Mouse (Mus musculus) embryonic facial prominence, embryonic 10.5 days (tissue): Measurements from ENCODE around the gene Slc24a4. TPM values are rescaled to one million over a fixed set of nuclear protein-coding genes. Genes with fewer than 3 reads are reported as not detected.
A peak's percentile ranks its signal among the peaks of the same experiment; 100 is the strongest.

Experiments used
- DNase-seq: peaks from one replicate; pipeline ENCODE4 v3.0.0-alpha.2; 2017; ENCODE audit warnings: low spot score
- H3K27ac ChIP-seq: fragments of 300-500 bp; sonication (generic); replicated peaks from 2 replicates; pipeline ENCODE4 v1.5.1; 2016; ENCODE audit warnings: mild to moderate bottlenecking
- H3K27me3 ChIP-seq: fragments of 300-500 bp; sonication (generic); replicated peaks from 2 replicates; pipeline ENCODE4 v1.6.1; 2016; ENCODE audit warnings: low read depth, mild to moderate bottlenecking; ENCODE audit not compliant: poor library complexity, severe bottlenecking
- H3K36me3 ChIP-seq: fragments of 300-500 bp; sonication (generic); replicated peaks from 2 replicates; pipeline ENCODE4 v1.6.1; 2016; ENCODE audit warnings: mild to moderate bottlenecking, moderate library complexity
- H3K4me1 ChIP-seq: fragments of 300-500 bp; sonication (generic); 2 replicates; pipeline ENCODE4 v1.6.1; 2016
- H3K4me3 ChIP-seq: fragments of 300-500 bp; sonication (generic); 2 replicates; pipeline ENCODE4 v1.5.1; 2016; ENCODE audit warnings: mild to moderate bottlenecking, moderate library complexity
- H3K9me3 ChIP-seq: fragments of 300-500 bp; sonication (generic); 2 replicates; pipeline ENCODE4 v1.6.1; 2016; ENCODE audit warnings: mild to moderate bottlenecking
- WGBS: fragments of 180-500 bp; shearing (Covaris S2); methylation state at CpG from one replicate; pipeline ENCODE4 v1.1.7; 2016; 5-methylcytosine and 5-hydroxymethylcytosine counted together
- polyA plus RNA-seq: library from polyadenylated mRNA; unstranded; fragments of >200 nt; fragmentation: Nextera tagmentation; extraction: Ambion mirVana; gene quantifications from 2 replicates; pipeline ENCODE4 v1.2.1, GENCODE M21; 2016

Slc24a4 gene
- polyA plus RNA-seq, 1 experiment from 2014 or later = 0.05 TPM

DNA sequence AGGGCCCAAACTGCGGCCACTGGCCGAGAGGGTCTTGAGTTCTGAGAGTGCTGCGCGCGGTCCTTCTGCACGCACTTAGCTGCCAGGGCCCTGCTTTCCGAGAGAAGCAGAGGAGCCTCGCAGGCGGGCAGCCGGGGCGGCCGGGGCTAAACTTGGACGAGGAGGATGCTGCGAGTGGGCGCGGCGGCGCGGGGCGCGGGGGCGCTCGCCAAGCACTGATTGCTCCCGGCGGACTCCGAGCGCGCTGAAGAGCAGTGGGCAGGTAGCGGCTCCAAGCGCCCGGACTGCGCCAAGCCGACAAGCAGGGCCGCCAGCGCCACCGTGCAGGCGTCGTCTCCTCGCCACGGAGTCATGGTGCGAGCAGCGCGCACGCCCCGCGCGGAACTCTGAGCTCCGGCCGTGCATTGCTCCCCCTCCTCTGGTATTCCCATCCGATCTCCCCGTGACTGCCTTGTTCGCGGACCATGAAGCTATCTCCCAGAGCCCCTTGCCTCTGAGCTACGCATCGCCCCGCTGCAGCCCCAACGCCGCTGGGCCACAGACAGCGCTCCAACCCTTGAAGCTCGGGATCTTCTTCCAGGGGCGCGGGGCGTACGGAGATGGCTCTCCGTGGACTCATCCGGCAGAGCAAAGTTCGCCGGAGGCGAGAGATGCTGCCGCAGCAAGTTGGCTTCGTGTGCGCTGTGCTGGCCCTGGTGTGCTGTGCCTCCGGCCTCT lies 416 bp downstream of the Slc24a4 start:
- Histone ChIP-seq H3K9me3 (no peaks in the 10 kb centered on the region), H3K36me3 (no peaks in the 10 kb centered on the region), H3K27me3 (peaks cover 76% of the 10 kb centered on the region), H3K4me1 (peaks cover 24% of the 10 kb centered on the region), H3K27ac (peak overlapping the region; percentile 63; the same call in 1 of the 2 replicates), H3K4me3 (peak overlapping the region; percentile 72)
- WGBS = under 1% methylated on average over 73 of the region's 73 CpGs
- peak; percentile 76 for DNase-seq

DNA sequence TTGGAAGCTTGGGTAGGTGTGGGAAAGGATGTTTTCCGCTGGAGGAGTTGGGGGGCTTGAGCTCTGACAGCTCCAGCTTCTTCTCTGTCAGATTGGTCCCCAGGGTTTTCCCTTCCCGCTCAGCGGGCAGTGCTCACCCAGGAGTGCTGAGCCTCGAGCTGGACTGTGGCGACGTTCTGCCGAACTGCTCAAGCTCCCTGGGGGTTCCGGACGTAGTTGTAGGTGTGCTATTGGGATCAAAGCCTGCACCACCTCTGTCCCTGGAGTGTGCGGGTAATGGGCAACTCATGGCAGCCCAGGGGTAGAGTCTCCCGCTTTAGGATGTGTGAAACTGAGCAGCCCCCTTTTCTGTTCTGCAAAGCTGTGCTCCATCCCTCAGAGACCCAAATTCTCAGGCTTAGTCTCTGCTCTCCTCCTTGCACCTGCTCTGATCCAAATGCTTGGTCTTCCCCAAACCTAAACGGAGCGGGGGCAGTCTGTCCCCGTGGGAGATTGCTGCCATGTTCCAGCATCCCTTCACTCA lies 1.0 kb downstream of the Slc24a4 start:
- no peak overlapping the region for H3K27ac ChIP-seq
- WGBS = 1% methylated on average over 14 of the region's 14 CpGs
- peak overlapping the region; percentile 72 for H3K4me3 ChIP-seq
- H3K9me3 ChIP-seq = no peaks in the 10 kb centered on the region
- H3K27me3 ChIP-seq = peaks cover 76% of the 10 kb centered on the region
- DNase-seq = no peak
- no peaks in the 10 kb centered on the region for H3K36me3 ChIP-seq
- H3K4me1 ChIP-seq = peaks cover 24% of the 10 kb centered on the region

DNA sequence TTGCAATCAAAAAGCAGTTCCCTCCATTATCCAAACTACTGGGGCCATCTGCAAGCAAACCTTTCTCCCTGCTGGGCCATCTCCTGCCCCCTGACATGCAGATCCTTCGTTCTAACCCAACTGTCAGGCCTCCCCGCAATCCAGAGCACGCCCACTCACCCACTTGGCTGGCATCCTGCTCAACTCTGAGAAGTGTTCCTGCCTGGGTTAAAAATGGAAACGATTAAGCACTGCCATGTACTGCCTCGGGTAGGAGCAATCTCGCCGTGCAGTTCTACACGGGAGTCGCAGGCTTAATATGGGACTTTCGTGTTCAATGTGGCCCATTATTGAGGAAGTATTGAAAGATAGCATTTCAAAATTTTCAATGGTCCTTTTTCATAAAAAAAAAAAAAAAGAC lies 11.2 kb downstream of the Slc24a4 start:
- no peak overlapping the region for H3K27ac ChIP-seq
- H3K27me3 ChIP-seq = no peaks in the 10 kb centered on the region
- no peak overlapping the region for H3K4me3 ChIP-seq
- no peaks in the 10 kb centered on the region for H3K4me1 ChIP-seq
- H3K9me3 ChIP-seq = no peaks in the 10 kb centered on the region
- WGBS = 91% methylated on average over 10 of the region's 10 CpGs
- DNase-seq = no peak
- H3K36me3 ChIP-seq = no peaks in the 10 kb centered on the region

DNA sequence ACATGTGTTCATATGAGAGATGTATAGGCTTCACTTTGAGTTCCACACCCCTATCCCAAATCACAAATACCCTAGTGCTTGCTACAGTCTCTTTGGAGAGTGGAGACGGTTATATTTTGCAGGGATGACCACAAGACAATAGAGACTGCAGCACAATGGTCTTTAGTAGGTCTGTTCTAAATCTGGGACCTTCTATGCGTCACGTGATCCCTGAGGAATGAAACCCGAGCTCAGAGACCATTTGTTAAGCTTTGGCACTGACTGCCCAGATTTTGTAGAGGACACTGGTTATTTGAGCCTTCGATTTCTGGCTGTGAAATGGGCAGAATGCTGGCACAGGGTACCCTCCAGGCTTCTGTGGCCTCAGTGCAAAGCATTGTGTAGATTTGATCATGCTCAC lies 12.8 kb downstream of the Slc24a4 start:
- 73% methylated on average over 5 of the region's 5 CpGs for WGBS
- H3K4me1 ChIP-seq = no peaks in the 10 kb centered on the region
- H3K4me3 ChIP-seq = no peak overlapping the region
- H3K9me3 ChIP-seq = no peaks in the 10 kb centered on the region
- no peak for DNase-seq
- no peaks in the 10 kb centered on the region for H3K36me3 ChIP-seq
- H3K27me3 ChIP-seq = no peaks in the 10 kb centered on the region
- H3K27ac ChIP-seq = no peak overlapping the region

DNA sequence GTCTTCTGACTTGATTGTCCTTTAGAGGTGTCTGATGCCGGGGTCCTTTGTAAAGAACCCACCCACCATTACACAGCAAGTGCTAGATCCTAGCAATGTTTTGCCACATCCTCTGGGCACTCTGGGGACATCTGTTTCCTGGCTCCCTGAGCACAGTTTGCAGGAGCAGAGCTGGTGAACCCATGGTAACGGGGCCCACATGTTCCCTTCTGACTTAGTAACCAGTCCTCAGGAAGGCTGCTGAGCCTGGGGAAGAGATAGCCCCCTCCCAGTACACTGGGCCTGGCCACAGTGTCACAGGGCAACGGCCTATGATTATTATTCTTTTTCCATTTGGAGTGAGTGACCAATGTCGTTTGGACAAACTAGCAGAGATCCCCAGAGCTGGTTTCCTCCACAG lies 19.1 kb downstream of the Slc24a4 start:
- H3K27ac ChIP-seq = no peak overlapping the region
- no peaks in the 10 kb centered on the region for H3K36me3 ChIP-seq
- no peak for DNase-seq
- H3K27me3 ChIP-seq = no peaks in the 10 kb centered on the region
- 61% methylated on average over 4 of the region's 4 CpGs for WGBS
- H3K4me1 ChIP-seq = no peaks in the 10 kb centered on the region
- no peak overlapping the region for H3K4me3 ChIP-seq
- no peaks in the 10 kb centered on the region for H3K9me3 ChIP-seq

DNA sequence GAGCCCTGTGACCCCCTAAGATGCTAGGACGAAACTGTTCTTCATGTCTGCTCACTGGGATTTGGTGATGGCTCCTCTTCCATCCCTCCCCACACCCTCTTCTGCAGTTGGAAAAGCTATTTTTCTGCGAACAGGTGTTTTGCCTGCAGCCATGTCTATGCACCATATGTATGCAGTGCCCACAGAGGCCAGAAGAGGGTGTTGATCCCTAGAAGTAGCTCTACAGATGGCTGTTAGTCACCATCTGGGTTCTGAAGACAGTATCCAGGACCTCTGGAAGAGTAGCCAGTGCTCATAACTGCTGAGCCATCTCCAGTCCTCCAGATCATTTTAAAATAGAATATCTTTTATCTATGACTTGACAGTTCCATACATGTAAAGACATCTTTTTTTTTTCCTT lies 20.2 kb downstream of the Slc24a4 start:
- Histone ChIP-seq H3K4me3 (no peak overlapping the region), H3K27me3 (no peaks in the 10 kb centered on the region), H3K36me3 (no peaks in the 10 kb centered on the region), H3K9me3 (no peaks in the 10 kb centered on the region), H3K27ac (no peak overlapping the region), H3K4me1 (no peaks in the 10 kb centered on the region)
- 74% methylated on average over 2 of the region's 2 CpGs for WGBS
- no peak for DNase-seq

DNA sequence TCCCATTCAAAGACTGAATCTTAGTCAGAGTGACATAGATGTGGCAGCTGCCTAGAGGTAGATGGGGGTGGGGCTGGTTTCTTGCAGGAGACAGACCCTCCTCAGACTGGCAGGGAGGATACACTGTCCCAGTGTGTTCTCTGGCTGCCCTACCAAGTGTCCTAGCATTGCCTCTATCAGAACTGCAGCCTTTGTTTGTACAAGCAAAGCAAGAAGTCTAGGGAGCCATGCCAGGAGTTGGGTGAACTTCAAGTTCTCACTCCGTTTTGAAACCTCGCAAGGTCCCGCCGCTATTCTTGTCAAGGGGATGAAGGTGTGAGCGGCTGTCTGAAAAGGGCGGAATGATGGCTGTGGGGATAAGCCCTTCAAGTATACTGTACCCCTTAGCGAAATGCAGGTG lies 22.7 kb downstream of the Slc24a4 start:
- H3K27ac ChIP-seq = no peak overlapping the region
- H3K9me3 ChIP-seq = no peaks in the 10 kb centered on the region
- DNase-seq = no peak
- 93% methylated on average over 7 of the region's 7 CpGs for WGBS
- no peaks in the 10 kb centered on the region for H3K36me3 ChIP-seq
- H3K4me1 ChIP-seq = 0 out of 2 replicates have a peak, but pooled peaks cover 2% of the 10 kb centered on the region
- no peak overlapping the region for H3K4me3 ChIP-seq
- H3K27me3 ChIP-seq = no peaks in the 10 kb centered on the region

DNA sequence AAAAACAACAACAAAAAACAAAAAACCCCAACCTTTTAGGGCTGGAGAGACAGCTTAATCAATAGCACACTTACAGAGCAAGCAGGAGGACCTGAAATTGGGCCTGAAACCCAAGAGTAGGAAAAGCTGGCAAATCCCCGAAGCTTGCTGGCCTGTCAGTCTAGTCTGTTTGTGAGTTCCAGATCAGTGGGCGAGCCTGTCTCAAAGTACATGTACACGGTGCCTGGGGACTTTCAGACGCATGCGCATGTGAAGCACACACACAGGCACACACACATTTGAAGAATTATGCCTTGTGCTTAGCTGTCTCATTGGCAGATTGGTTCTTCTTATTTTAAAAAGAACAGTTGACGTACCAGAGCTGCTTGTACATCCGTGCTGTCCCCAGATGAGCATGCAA lies 25.3 kb downstream of the Slc24a4 start:
- peaks cover 5% of the 10 kb centered on the region; the same call in 1 of the 2 replicates for H3K4me1 ChIP-seq
- no peak overlapping the region for H3K27ac ChIP-seq
- H3K9me3 ChIP-seq = no peaks in the 10 kb centered on the region
- 88% methylated on average over 7 of the region's 7 CpGs for WGBS
- H3K27me3 ChIP-seq = no peaks in the 10 kb centered on the region
- H3K4me3 ChIP-seq = no peak overlapping the region
- H3K36me3 ChIP-seq = no peaks in the 10 kb centered on the region
- no peak for DNase-seq

DNA sequence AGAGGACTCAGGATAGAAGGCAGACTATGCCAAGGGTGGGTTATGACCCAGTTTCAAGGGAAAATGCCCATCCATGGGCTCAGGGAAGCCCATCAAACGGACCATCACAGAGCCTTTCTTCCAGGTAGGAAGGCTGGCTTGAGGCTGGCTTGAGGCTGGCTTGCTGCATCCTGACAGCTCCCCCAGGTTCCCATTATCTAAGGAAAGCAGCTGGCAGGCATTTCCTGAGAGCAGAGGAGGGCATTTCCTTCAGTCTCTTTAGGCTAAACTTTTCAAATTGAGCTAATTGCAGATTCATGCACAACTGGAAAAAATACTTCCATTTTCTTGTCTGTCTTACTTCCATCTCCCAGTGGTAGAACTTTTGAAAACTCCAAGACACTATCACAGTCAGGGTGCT lies 26.3 kb downstream of the Slc24a4 start:
- Histone ChIP-seq H3K4me1 (peaks cover 5% of the 10 kb centered on the region; the same call in 1 of the 2 replicates), H3K36me3 (no peaks in the 10 kb centered on the region), H3K27me3 (no peaks in the 10 kb centered on the region), H3K9me3 (no peaks in the 10 kb centered on the region), H3K4me3 (no peak overlapping the region), H3K27ac (no peak overlapping the region; the same call in 1 of the 2 replicates)
- DNase-seq = no peak
- 61% methylated on average over 1 of the region's 1 CpGs for WGBS

DNA sequence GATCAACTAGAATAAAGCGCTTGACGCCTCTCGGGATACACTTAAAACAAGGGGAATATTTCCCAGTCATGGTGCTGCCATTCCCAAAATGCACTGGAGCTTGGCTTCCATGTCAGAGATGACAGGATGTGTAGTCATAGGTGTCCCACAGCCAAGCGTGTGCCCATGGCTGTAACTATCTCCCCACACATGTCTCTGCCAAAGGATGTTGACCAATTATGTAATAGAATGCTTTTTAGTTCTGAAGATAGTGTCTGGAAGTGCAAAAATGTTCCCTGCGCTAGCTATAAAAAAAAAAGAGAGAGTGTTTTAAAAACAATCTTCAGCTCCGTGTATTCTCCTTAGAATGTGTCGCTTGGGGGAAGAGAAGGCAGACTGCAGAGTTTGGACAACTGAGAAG lies 36.1 kb downstream of the Slc24a4 start:
- H3K27ac ChIP-seq = no peak overlapping the region
- 91% methylated on average over 7 of the region's 7 CpGs for WGBS
- peaks cover 16% of the 10 kb centered on the region for H3K4me1 ChIP-seq
- H3K4me3 ChIP-seq = no peak overlapping the region
- 0 out of 2 replicates have a peak, but pooled peaks cover 4% of the 10 kb centered on the region for H3K27me3 ChIP-seq
- no peaks in the 10 kb centered on the region for H3K9me3 ChIP-seq
- no peaks in the 10 kb centered on the region for H3K36me3 ChIP-seq
- DNase-seq = no peak

DNA sequence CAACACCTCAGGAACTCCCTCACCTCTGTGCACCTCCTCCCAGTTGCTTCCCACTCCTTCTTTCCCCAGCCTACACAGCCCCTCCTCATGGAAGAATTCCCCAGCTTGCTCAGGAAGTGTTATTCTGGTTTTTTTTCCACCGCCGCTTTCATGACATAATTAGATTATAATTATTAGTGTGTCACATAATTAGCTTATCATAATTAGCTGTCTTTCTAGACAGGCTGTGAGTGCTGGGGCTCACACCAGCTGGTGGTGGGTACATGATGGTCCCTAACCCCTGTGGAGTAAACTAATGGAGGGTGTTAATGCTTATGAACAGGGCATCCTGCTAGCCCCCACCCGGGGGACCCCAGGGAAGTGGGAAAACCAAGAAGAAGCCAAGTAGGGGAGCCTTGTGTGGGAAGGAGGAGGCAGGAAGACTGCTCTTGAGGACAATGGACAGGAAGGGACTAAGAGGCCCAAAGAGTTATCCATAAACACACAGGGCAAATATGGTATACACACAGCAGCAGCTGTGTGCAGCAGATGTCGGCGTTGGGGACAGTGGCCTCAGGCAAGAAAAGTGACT lies 38.2 kb downstream of the Slc24a4 start:
- peak; percentile 18 for DNase-seq
- Histone ChIP-seq H3K27me3 (0 out of 2 replicates have a peak, but pooled peaks cover 4% of the 10 kb centered on the region), H3K9me3 (no peaks in the 10 kb centered on the region), H3K36me3 (no peaks in the 10 kb centered on the region), H3K4me1 (peaks cover 16% of the 10 kb centered on the region), H3K27ac (no peak overlapping the region), H3K4me3 (no peak overlapping the region)
- WGBS = 42% methylated on average over 5 of the region's 5 CpGs

DNA sequence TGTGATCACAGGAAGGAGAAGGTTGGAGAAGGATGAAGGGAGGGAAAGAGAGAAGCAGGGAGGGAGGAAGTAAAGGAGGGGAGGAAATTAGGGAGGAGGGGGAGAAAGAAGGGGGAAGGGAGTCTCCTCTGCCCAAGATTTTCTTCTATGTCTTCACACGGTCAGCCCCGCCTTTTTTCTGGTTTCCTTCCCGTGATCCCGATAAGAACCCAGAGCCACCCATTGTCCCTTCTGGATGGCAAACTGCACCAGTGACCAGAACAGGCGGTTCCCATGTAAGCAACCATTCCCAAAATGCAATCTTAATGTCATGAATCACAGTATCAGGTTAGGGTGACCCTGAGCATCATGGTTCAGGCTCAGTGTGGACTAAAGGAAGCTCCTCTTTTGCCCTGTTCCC lies 38.8 kb downstream of the Slc24a4 start:
- H3K36me3 ChIP-seq = no peaks in the 10 kb centered on the region
- peaks cover 16% of the 10 kb centered on the region for H3K4me1 ChIP-seq
- H3K27me3 ChIP-seq = 0 out of 2 replicates have a peak, but pooled peaks cover 4% of the 10 kb centered on the region
- H3K4me3 ChIP-seq = no peak overlapping the region
- WGBS = 71% methylated on average over 5 of the region's 5 CpGs
- H3K27ac ChIP-seq = no peak overlapping the region
- no peak for DNase-seq
- H3K9me3 ChIP-seq = no peaks in the 10 kb centered on the region

DNA sequence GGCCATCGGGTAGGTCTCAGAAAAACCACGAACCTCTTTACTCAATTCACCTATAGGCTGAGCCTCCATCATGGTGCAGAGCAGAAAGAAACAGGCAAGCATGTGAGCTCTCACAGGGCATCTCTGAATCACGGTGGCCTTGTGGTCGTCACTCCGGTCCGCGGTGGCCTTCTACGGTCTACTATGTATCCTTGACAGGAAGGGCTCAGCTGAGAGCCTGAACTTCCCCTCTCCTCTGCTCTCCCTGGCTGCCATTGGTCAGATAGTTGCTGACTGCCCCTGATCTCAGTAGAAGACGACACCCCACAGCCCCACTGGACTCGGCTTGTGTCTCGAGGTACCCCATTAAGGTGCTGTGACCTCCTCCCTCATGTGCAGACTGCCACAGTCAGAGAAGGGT lies 44.2 kb downstream of the Slc24a4 start:
- H3K36me3 ChIP-seq = no peaks in the 10 kb centered on the region
- no peaks in the 10 kb centered on the region for H3K4me1 ChIP-seq
- no peak for DNase-seq
- H3K27ac ChIP-seq = no peak overlapping the region
- 0 out of 2 replicates have a peak, but pooled peaks cover under 1% of the 10 kb centered on the region for H3K27me3 ChIP-seq
- no peak overlapping the region for H3K4me3 ChIP-seq
- no peaks in the 10 kb centered on the region for H3K9me3 ChIP-seq
- WGBS = 91% methylated on average over 11 of the region's 11 CpGs
